Mouse (Mus musculus): Measurements from ENCODE around the gene Phyhipl. TPM values are rescaled to one million over a fixed set of nuclear protein-coding genes. Genes with fewer than 3 reads are reported as not detected.

Phyhipl gene
- total and polyA plus RNA-seq, 3 experiments, result 0.18 TPM; not detected in 2

- TF ChIP-seq POLR2A (IDR thresholded peaks at IDR 0.05; ENCODE audit: insufficient read depth, low read depth, low read length), result no peak
- TF ChIP-seq EP300 (IDR thresholded peaks at IDR 0.05; ENCODE audit: insufficient read depth, low read depth, low read length), result no peak
- TF ChIP-seq CTCF (IDR thresholded peaks at IDR 0.05), result no peak
- no peaks in the 10 kb centered on the region for H3K79me2 ChIP-seq (replicated peaks; ENCODE audit: control insufficient read depth, insufficient read depth, low read length)
- no peak overlapping the region for H3K9ac ChIP-seq (ENCODE audit: low read depth, low read length)
- no peaks in the 10 kb centered on the region for H3K4me1 ChIP-seq (ENCODE audit: control insufficient read depth, insufficient read depth, low read length)
- intact Hi-C loops (cut with DNase I), result no loop called here
- no peaks in the 10 kb centered on the region for H3K27me3 ChIP-seq (ENCODE audit: control insufficient read depth, insufficient read depth, low read length)
- no peak overlapping the region for H3K4me3 ChIP-seq
- no peaks in the 10 kb centered on the region for H3K36me3 ChIP-seq (ENCODE audit: control insufficient read depth, insufficient read depth, low read length)
- WGBS, result 65% methylated on average over 17 of the region's 17 CpGs
- DNase-seq, result no peak
- H3K27ac ChIP-seq, result no peak overlapping the region
These were observed 15.6 kb downstream of the Phyhipl start for GRCm38 (mm10) chr10:70640075-70640737.

- no peaks in the 10 kb centered on the region for H3K27me3 ChIP-seq (ENCODE audit: control insufficient read depth, insufficient read depth, low read length)
- no peaks in the 10 kb centered on the region for H3K4me1 ChIP-seq (ENCODE audit: control insufficient read depth, insufficient read depth, low read length)
- no peak for TF ChIP-seq POLR2A (IDR thresholded peaks at IDR 0.05; ENCODE audit: insufficient read depth, low read depth, low read length)
- no peak for TF ChIP-seq EP300 (IDR thresholded peaks at IDR 0.05; ENCODE audit: insufficient read depth, low read depth, low read length)
- no peak for TF ChIP-seq CTCF (IDR thresholded peaks at IDR 0.05)
- no peak overlapping the region for H3K9ac ChIP-seq (ENCODE audit: low read depth, low read length)
- H3K36me3 ChIP-seq (ENCODE audit: control insufficient read depth, insufficient read depth, low read length), result no peaks in the 10 kb centered on the region
- no peak overlapping the region for H3K27ac ChIP-seq
- H3K4me3 ChIP-seq, result no peak overlapping the region
- 82% methylated on average over 12 of the region's 12 CpGs for WGBS
- intact Hi-C loops (cut with DNase I), result no loop called here
- DNase-seq, result no peak
- no peaks in the 10 kb centered on the region for H3K79me2 ChIP-seq (replicated peaks; ENCODE audit: control insufficient read depth, insufficient read depth, low read length)
These were observed 18.0 kb downstream of the Phyhipl start for GRCm38 (mm10) chr10:70637640-70638328.

GRCm38 (mm10) chr10:70635261-70635660, 20.5 kb downstream of the Phyhipl start:
- intact Hi-C loops (cut with DNase I), result no loop called here
- no peak for TF ChIP-seq EP300 (IDR thresholded peaks at IDR 0.05; ENCODE audit: insufficient read depth, low read depth, low read length)
- TF ChIP-seq CTCF (IDR thresholded peaks at IDR 0.05), result no peak
- no peaks in the 10 kb centered on the region for H3K27me3 ChIP-seq (ENCODE audit: control insufficient read depth, insufficient read depth, low read length)
- H3K4me1 ChIP-seq (ENCODE audit: control insufficient read depth, insufficient read depth, low read length), result no peaks in the 10 kb centered on the region
- DNase-seq, result no peak
- no peak overlapping the region for H3K4me3 ChIP-seq
- H3K27ac ChIP-seq, result no peak overlapping the region
- no peaks in the 10 kb centered on the region for H3K36me3 ChIP-seq (ENCODE audit: control insufficient read depth, insufficient read depth, low read length)
- 60% methylated on average over 1 of the region's 1 CpGs for WGBS
- H3K9ac ChIP-seq (ENCODE audit: low read depth, low read length), result no peak overlapping the region
- no peaks in the 10 kb centered on the region for H3K79me2 ChIP-seq (replicated peaks; ENCODE audit: control insufficient read depth, insufficient read depth, low read length)

GRCm38 (mm10) chr10:70631142-70631541, 24.6 kb downstream of the Phyhipl start:
- 83% methylated on average over 1 of the region's 1 CpGs for WGBS
- DNase-seq, result no peak
- Histone ChIP-seq H3K9ac (ENCODE audit: low read depth, low read length) (no peak overlapping the region), H3K79me2 (replicated peaks; ENCODE audit: control insufficient read depth, insufficient read depth, low read length) (no peaks in the 10 kb centered on the region), H3K27me3 (ENCODE audit: control insufficient read depth, insufficient read depth, low read length) (no peaks in the 10 kb centered on the region), H3K36me3 (ENCODE audit: control insufficient read depth, insufficient read depth, low read length) (no peaks in the 10 kb centered on the region), H3K4me1 (ENCODE audit: control insufficient read depth, insufficient read depth, low read length) (no peaks in the 10 kb centered on the region), H3K27ac (no peak overlapping the region), H3K4me3 (no peak overlapping the region)
- TF ChIP-seq EP300 (IDR thresholded peaks at IDR 0.05; ENCODE audit: insufficient read depth, low read depth, low read length) (no peak), CTCF (IDR thresholded peaks at IDR 0.05) (no peak), POLR2A (IDR thresholded peaks at IDR 0.05; ENCODE audit: insufficient read depth, low read depth, low read length) (no peak)
- intact Hi-C loops (cut with DNase I), result no loop called here

- H3K4me3 ChIP-seq, result no peak overlapping the region
- H3K36me3 ChIP-seq (ENCODE audit: control insufficient read depth, insufficient read depth, low read length), result no peaks in the 10 kb centered on the region
- H3K79me2 ChIP-seq (replicated peaks; ENCODE audit: control insufficient read depth, insufficient read depth, low read length), result no peaks in the 10 kb centered on the region
- no peak for DNase-seq
- no peak overlapping the region for H3K27ac ChIP-seq
- no peaks in the 10 kb centered on the region for H3K4me1 ChIP-seq (ENCODE audit: control insufficient read depth, insufficient read depth, low read length)
- intact Hi-C loops (cut with DNase I), result no loop called here
- H3K27me3 ChIP-seq (ENCODE audit: control insufficient read depth, insufficient read depth, low read length), result no peaks in the 10 kb centered on the region
- 90% methylated on average over 3 of the region's 3 CpGs for WGBS
- TF ChIP-seq POLR2A (IDR thresholded peaks at IDR 0.05; ENCODE audit: insufficient read depth, low read depth, low read length) (no peak), EP300 (IDR thresholded peaks at IDR 0.05; ENCODE audit: insufficient read depth, low read depth, low read length) (no peak), CTCF (IDR thresholded peaks at IDR 0.05) (no peak)
- no peak overlapping the region for H3K9ac ChIP-seq (ENCODE audit: low read depth, low read length)
These were observed 32.3 kb downstream of the Phyhipl start for GRCm38 (mm10) chr10:70623461-70623860.

GRCm38 (mm10) chr10:70616377-70616776, 39.4 kb downstream of the Phyhipl start:
- H3K27ac ChIP-seq, result no peak overlapping the region
- no peak for TF ChIP-seq POLR2A (IDR thresholded peaks at IDR 0.05; ENCODE audit: insufficient read depth, low read depth, low read length)
- TF ChIP-seq CTCF (IDR thresholded peaks at IDR 0.05), result no peak
- TF ChIP-seq EP300 (IDR thresholded peaks at IDR 0.05; ENCODE audit: insufficient read depth, low read depth, low read length), result no peak
- H3K9ac ChIP-seq (ENCODE audit: low read depth, low read length), result no peak overlapping the region
- H3K4me3 ChIP-seq, result no peak overlapping the region
- no peaks in the 10 kb centered on the region for H3K36me3 ChIP-seq (ENCODE audit: control insufficient read depth, insufficient read depth, low read length)
- intact Hi-C loops (cut with DNase I), result no loop called here
- H3K79me2 ChIP-seq (replicated peaks; ENCODE audit: control insufficient read depth, insufficient read depth, low read length), result no peaks in the 10 kb centered on the region
- no peaks in the 10 kb centered on the region for H3K27me3 ChIP-seq (ENCODE audit: control insufficient read depth, insufficient read depth, low read length)
- DNase-seq, result no peak
- 84% methylated on average over 6 of the region's 6 CpGs for WGBS
- H3K4me1 ChIP-seq (ENCODE audit: control insufficient read depth, insufficient read depth, low read length), result no peaks in the 10 kb centered on the region
